ENCODE assay signal across 10 mouse cellular contexts in the genomic region with DNA sequence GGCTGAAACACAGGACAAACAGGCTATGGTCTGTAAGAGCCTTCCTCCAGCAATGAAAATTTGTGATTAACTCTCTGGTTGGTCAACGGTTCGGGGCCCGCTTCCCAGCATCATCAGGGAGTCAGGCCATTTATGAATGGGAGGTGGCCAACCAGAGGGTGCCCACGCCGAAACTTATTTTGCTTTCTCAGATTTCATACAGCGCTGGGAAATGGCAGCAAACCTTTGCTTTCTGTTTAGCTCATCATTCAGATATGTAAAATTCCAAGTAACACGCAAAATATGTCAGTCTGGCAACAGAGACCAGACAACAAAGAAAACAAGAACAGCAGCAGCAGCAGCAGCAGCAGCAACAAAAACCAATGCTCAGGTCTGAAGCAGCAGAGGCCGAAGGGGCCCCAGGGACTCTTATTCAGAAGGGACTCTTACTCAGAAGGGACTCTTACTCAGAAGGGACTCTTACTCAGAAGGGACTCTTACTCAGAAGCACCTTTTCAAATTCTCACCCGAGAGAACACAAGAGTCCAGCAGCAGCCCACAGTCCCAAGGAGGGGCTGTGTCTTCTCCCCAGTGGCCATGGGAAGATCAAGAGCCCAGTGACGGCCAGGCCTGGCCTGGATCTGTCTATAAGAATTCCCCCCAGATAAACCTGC.
A peak's percentile ranks its signal among the peaks of the same experiment; 100 is the strongest.
DNase-seq lines count a peak whose midpoint lies in the region; ATAC-seq and TF ChIP-seq lines count a peak whose summit lies in the region.
"Had no signal": no experiment of that assay in that cellular context is flagged by ENCODE, and none has a peak within 500 bp of the region (broad histone marks: within the 10 kb centered on the region; RNA-seq: fewer than 3 reads in every experiment).

No protein-coding gene starts in this region.

- no peak for DNase-seq in heart, adult 11 months
- peak; percentile 13 for DNase-seq in thymus, postnatal 4 days
- no peak for DNase-seq in thymus, postnatal 36 days
- DNase-seq in gastrocnemius, postnatal 4 days (ENCODE audit: low spot score in 2 of 2): no peak
- DNase-seq in cerebellum, postnatal 10 days: no peak
- DNase-seq in forebrain, postnatal 0 days: no peak

- peak overlapping the region; percentile 34 for H3K4me2 ChIP-seq in heart, embryonic 14.5 days (ENCODE audit: low read length)
- H3K4me2 ChIP-seq in forebrain, postnatal 0 days (ENCODE audit: low read depth): no peak overlapping the region
- H3K4me2 ChIP-seq: embryonic facial prominence, embryonic 15.5 days; stomach, embryonic 15.5 days had no signal

- H3K36me3 ChIP-seq in heart, embryonic 14.5 days (ENCODE audit: control insufficient read depth, insufficient read depth, low read length): no peaks in the 10 kb centered on the region
- no peaks in the 10 kb centered on the region for H3K36me3 ChIP-seq in forebrain, postnatal 0 days (ENCODE audit: insufficient read depth)
- H3K36me3 ChIP-seq: embryonic facial prominence, embryonic 15.5 days; stomach, embryonic 15.5 days had no signal

- H3K27ac ChIP-seq in heart, embryonic 14.5 days (replicated peaks in 1 of 2; ENCODE audit: control insufficient read depth in 1 of 2, insufficient read depth in 1 of 2, low read depth in 2 of 2, low read length in 2 of 2): peak overlapping the region in 1 of 2 experiments; percentile 33; a peak in 2 of 4 replicates
- H3K27ac ChIP-seq in forebrain, postnatal 0 days (ENCODE audit: low read depth, low read length): no peak overlapping the region
- H3K27ac ChIP-seq: embryonic facial prominence, embryonic 15.5 days; stomach, embryonic 15.5 days had no signal

- peaks cover 6 to 12% of the 10 kb centered on the region in 2 experiments for H3K4me1 ChIP-seq in heart, embryonic 14.5 days (ENCODE audit: control insufficient read depth in 2 of 2, insufficient read depth in 2 of 2, low read length in 2 of 2)
- H3K4me1 ChIP-seq in forebrain, postnatal 0 days (ENCODE audit: insufficient read depth): no peaks in the 10 kb centered on the region
- H3K4me1 ChIP-seq: stomach, embryonic 15.5 days had no signal

- H3K27me3 ChIP-seq in heart, embryonic 14.5 days (ENCODE audit: control insufficient read depth, insufficient read depth, low read length): no peaks in the 10 kb centered on the region
- H3K27me3 ChIP-seq in forebrain, postnatal 0 days (ENCODE audit: insufficient read depth, low read length): no peaks in the 10 kb centered on the region
- H3K27me3 ChIP-seq: embryonic facial prominence, embryonic 15.5 days; stomach, embryonic 15.5 days had no signal

- no peaks in the 10 kb centered on the region for H3K9me3 ChIP-seq in heart, embryonic 14.5 days (ENCODE audit: control insufficient read depth, low read length)
- H3K9me3 ChIP-seq in forebrain, postnatal 0 days (ENCODE audit: low read length): no peaks in the 10 kb centered on the region
- H3K9me3 ChIP-seq: embryonic facial prominence, embryonic 15.5 days; stomach, embryonic 15.5 days had no signal

- peak overlapping the region; percentile 25; the same call in 1 of the 2 replicates for H3K9ac ChIP-seq in heart, embryonic 14.5 days (ENCODE audit: low read length)
- no peak overlapping the region for H3K9ac ChIP-seq in forebrain, postnatal 0 days
- H3K9ac ChIP-seq: embryonic facial prominence, embryonic 15.5 days; stomach, embryonic 15.5 days had no signal

- WGBS in heart, embryonic 14.5 days: 62% methylated on average over 10 of the region's 10 CpGs
- 57% methylated on average over 10 of the region's 10 CpGs for WGBS in forebrain, postnatal 0 days

- ATAC-seq in heart, embryonic 14.5 days (ENCODE audit: insufficient number of reproducible peaks, insufficient read depth, low FRiP score, low read depth): no peak
- peak; percentile 50 for ATAC-seq in inflammation-experienced regulatory T-cells, adult 6 months
- ATAC-seq in forebrain, postnatal 0 days: no peak

- H3K4me3 ChIP-seq in heart, embryonic 14.5 days (ENCODE audit: control insufficient read depth in 1 of 2, insufficient read depth in 1 of 2, low read depth in 1 of 2, low read length in 2 of 2): no peak overlapping the region
- no peak overlapping the region for H3K4me3 ChIP-seq in forebrain, postnatal 0 days (ENCODE audit: low read depth, low read length)
- H3K4me3 ChIP-seq: embryonic facial prominence, embryonic 15.5 days; stomach, embryonic 15.5 days had no signal

- no peak for TF ChIP-seq CTCF in forebrain, postnatal 0 days (IDR thresholded peaks at IDR 0.05; ENCODE audit: low read depth)
